Mouse (Mus musculus) urinary bladder, adult 2 months (tissue): ENCODE data around the gene Capn8. TPM values are rescaled to one million over a fixed set of nuclear protein-coding genes. Genes with fewer than 3 reads are reported as not detected.
"Not testable (repeated sequence)": the region's sequence is repeated elsewhere in the genome, so short reads cannot be mapped to it uniquely, and the experiment has no call there.

Experiments used
- DNase-seq: peaks from one replicate; pipeline ENCODE4 v3.0.0; 2022; ENCODE audit warnings: low spot score
- polyA plus RNA-seq: library from polyadenylated mRNA; depleted of rRNA; stranded (reverse); fragments of >200 nt; gene quantifications from 2 replicates; pipeline ENCODE4 v1.2.3, GENCODE M21; 2012

Capn8 gene
- polyA plus RNA-seq, 1 experiment = 0.07 TPM

DNA sequence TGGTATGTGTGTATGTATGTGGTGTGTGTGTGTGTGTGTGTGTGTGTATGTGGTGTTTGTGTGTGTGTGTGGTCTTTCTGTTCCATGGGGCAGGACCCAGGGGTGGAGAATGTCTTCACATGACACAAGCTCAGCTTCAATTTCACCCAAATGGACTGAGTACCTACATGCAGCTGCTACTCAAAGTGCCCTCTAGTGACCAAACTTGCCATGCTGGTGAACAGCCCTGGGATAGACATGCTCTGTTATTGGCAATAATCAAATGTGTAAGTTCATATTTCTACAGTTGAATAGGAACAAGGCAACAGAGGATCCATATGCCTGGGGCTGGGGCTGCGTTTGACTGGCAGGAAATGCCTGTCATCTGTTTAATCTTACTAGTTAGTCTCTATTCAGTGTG is 50.7 kb downstream of the Capn8 start:
- no peak for DNase-seq

DNA sequence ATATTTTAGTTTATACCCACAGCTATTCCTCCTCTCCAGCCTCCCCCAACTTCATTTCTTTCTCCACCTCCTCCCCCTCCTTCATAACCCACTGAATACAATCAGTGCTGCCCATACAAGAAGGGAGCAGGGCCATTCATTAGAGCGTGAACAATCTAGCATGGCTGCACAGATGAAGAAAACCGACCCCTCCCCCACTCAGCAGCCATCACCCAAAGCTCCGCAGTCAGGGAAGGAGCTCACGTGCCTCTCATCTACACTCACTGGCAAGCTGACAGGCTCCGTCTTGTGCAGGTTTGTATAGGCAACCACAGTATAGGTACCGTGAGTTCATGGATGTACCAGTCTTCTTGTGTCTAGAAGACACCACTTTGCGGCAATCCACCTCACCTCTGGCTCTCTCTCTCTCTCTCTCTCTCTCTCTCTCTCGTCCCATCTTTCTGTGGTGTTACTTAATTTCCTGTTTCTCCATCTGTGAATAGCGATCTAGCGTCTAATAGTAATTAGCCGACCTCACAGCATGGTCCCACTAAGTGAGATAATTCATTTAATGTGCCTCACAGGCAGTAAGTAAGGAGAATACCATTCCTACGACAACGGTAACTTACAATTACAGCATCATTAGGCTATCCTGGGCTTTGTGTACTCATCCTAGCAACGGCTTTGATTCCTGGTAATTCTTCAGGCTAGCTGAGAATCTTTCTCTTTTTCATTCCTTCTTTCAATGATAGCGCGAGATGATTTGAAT is 53.6 kb downstream of the Capn8 start:
- DNase-seq = no peak

DNA sequence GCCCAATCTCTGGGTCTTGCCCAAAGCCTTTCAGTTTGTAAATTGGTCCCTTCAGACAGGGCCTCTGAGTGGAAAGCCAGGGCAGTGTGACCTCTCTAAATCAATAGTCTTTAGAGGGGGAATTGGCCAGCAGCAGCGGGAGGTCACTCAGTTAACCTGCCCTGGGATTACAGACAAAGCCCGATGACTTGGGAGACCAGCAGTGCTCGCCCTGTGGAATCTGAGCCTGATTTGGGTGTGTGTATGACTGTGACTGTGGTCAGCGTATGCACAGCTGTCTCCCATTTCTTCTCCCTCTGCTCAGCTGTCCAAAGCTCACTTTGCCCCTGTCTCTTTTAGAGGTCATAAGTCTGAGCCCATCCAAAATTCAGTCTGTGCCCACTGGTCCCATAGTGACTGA is 55.7 kb downstream of the Capn8 start:
- no peak for DNase-seq

DNA sequence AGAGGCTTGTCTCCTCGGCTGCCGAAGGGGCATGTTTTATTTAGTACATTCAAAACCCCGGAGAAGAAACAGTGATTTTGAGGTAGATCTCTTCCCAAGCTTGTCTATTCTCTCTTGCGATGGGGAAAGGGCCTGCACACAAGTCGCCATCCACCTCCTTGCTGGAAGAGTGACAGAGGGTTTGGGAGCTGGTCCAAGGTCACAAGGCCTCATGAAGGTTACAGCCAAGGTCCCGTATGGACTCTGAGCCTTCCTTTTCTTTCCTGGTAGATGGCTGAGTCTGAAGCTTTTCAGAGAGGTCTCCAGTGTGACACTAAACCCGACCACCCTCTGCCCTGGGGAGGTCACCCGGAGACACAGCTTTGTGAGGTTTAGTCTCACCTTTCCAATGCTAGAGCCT is 56.4 kb downstream of the Capn8 start:
- DNase-seq = no peak

DNA sequence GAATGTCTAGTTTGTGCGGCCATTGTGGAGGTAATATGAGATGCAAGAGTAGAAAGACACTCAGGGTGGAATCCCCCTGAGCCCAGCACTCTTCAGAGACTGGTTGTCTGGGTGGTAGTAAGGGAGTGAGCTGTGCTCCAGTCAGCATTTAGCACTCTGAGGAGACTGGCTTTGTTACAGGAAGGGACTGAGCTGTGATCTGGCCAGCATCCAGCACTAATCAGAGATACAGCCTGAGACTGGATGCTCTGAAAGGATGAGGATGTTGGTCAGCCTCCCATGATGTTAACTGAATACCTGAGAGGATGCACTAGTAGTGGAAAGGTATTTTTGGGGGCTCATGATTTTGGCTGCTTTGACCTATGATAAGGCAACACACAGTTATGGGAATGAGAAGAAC is 61.4 kb downstream of the Capn8 start:
- no peak for DNase-seq

DNA sequence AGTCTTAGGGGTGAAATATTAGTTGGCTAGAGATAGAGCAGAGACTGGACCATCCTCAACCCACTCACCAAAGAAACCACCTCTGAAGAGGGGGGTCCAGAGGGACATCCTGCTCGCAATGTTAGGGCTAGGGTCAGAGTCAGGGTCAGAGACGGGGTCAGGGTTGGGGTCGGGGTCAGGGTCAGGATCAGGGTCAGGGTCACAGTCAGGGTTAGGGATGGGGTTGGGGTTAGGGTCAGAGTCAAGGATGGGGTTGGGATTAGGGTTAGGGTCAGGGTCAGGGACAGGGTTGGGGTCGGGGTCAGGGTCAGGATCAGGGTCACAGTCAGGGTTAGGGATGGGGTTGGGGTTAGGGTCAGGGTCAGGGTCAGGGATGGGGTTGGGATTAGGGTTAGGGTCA is 64.4 kb downstream of the Capn8 start:
- DNase-seq = no peak

DNA sequence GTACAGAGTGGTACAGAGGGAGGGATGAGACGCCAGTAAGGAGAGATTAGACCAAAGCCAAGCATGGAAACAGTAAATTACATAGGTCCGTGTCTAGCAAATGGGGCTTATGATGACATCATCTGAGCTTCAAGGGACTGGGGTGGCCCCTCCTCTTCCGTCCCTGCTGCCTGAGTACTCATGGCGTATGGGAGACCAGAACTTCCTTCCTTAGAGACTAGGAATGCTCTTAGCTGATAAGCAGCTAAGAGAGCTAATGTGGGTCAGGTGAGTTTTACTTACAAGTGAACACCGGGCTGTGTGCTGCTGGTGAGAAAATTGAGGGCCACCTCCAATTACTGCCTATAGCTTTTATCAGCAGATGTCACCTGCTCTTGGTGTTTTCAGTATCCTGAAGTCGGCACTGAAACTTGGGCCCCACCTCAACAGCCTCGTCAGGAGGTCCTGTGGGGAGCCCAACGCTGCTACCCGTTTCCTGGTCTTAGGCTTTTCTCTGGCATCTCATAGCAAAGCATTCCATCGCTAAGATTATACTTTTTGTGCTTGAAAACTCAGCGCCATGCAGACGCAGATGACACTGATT is 69.0 kb downstream of the Capn8 start:
- DNase-seq = no peak

- DNase-seq = no peak
These were observed 74.2 kb downstream of the Capn8 start for GRCm38 (mm10) chr1:182639016-182639415.

GRCm38 (mm10) chr1:182639456-182639855 is 74.6 kb downstream of the Capn8 start:
- DNase-seq = no peak

- DNase-seq = no peak
These were observed 75.3 kb downstream of the Capn8 start for GRCm38 (mm10) chr1:182640094-182640493.

GRCm38 (mm10) chr1:182642779-182643178 is 78.0 kb downstream of the Capn8 start:
- no peak for DNase-seq

DNA sequence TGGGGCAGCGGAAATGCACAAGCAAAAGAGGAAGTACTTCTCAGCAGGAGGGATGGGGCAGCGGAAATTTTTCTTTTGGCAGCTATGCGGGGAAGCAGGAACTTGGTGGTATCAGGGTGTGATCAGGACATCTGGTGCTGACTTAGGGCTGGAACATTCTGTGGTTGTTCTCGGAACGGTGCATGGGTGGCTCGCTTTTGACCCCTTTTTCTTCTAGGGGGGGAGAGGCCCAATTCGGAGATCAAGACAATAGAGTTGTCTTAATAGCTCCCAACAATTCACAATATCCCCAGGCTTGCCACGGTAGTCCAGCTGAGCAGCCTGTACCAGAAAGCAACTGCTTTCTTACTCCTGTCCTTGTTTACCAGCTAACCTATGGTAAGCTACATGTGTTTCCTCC is 79.6 kb downstream of the Capn8 start:
- DNase-seq = not testable (repeated sequence)

- no peak for DNase-seq
These were observed 80.4 kb downstream of the Capn8 start for GRCm38 (mm10) chr1:182645211-182645668.

DNA sequence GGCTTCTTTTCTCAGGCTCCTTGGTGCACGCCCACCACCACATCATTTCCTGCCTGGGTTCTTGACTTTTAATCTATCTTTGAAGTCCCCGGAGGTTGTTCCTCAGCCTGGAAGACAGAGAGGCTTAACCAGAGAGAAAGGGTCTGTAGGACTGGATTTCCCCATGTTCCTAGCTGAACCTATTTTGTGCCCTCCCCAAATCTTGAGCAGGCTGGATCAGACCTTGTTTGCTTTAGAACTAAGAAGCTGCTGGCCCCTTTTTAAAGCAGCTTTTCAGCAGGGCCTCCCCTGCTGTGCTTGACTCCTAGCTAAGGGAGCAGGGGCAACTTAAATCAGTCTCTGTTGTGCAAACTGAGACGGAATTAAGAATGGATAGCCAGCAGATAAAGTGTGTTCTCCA is 82.0 kb downstream of the Capn8 start:
- no peak for DNase-seq

DNA sequence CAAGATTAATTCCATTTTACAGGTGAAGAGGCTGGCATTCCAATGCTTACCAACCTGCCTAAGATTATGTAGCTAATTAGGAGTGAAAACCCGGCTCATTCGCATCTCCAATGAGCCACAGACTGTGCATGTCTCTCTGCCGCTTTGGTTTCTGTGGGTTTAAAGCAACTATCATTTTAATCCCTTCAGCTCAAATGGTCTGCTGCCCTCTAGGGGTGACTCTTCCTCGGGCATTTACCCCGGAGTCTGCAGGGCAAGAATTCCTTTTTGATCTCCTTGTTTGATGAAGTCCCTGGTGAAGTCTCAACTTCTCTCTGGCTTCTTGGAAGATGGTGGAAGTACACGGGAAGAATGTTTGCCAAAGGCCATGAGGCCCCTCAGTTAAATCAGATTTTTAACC is 93.0 kb downstream of the Capn8 start:
- peak; percentile 27 for DNase-seq

DNA sequence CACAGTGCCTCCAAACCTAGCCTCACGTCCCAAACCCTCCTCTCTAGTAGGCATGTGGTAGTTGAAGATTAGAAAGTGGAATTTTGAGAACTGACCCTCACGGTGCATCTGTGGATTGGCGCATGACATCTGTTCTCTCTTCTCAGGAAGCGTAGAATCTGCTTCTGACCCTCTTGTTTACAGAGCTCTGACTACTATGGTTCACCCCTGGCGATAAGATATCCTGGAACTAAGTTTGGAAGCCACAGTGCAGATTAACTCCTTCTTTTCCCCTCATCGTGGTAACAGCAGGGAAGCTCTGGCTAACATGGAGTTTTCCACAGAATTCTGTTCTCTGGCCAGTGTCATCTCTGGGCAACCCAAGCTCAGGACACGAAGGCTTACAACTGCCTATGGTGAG is 95.6 kb downstream of the Capn8 start:
- DNase-seq = no peak

DNA sequence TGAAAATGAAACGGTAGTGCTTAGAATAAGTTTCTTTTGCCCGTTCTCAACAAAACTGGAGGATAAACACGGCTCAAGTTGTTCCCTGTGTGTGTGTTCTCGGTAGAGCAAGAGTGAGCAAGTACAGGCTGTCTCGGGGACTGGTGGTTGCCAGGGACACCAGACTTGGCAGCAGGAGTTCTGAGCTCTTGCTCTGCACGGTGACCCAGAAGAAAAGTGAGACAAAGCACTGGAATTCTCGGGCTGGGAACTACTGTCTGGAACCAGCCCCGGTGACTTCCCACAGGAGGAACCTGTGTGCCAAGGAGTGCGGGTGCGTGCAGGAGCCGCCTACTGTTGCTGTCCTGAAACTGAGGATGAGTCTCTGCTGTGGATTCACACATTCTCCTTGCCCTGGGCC is 98.9 kb downstream of the Capn8 start:
- DNase-seq = no peak

GRCm38 (mm10) chr1:182664841-182665240 is 100.0 kb downstream of the Capn8 start:
- DNase-seq = no peak

GRCm38 (mm10) chr1:182667281-182667680 is 102.5 kb downstream of the Capn8 start:
- DNase-seq = no peak

- DNase-seq = no peak
These were observed 104.9 kb downstream of the Capn8 start for GRCm38 (mm10) chr1:182669741-182670140.

- no peak for DNase-seq
These were observed 105.9 kb downstream of the Capn8 start for GRCm38 (mm10) chr1:182670563-182671342.

DNA sequence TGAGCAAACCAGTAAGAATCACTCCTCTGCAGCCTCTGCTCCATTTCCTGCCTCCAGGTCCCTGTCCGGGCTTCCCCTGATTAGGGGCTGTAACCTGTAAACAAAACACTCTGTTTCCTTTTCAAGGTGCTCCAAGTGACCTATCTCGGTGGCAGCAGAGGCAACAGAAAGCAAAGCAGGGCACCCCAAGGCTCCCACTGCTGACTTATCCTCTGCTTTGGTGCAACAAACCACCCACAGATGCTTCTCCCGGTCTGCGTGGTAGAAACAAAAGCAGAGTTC is 106.5 kb downstream of the Capn8 start:
- no peak for DNase-seq

DNA sequence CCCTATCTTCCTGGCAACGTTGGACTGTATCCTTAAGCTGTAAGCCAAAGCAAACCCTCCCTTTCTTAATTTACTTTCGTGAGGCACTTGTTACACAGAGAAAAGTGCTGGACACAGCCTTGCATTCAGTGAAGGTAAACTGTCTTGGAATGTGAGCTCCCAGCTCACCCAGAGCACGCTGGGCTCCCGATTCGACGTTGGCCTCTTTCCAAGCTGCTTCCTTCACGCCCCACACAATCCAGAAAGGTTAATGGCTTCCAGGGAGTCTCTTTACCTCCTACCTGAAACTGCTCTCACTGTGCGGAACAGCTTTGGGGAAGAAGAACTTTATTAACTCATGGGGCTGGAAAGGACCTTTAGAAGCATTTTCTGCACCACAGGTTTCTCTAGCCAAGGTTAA is 110.5 kb downstream of the Capn8 start:
- DNase-seq = no peak
